Mouse (Mus musculus): ENCODE results near the gene B430305J03Rik.

DNA sequence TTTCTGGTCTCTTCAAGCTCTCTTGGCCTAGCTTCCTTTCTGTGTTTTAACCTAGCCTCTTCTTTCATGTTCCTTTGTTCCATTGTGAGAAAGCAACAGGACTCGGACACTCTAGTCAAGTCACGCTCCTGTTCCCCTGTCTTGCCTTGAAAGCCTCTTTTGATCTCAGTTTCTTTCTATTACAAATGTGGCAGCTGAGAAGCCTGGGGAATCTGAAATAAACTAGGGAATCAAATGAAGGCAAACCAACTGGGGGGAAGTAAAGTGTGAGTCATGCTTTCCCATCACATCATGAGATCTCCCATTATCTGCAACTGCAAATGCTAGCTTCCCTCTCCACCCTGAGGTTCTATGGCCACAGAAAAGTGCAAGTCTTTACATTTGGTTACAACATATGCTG is 31.0 kb upstream of the B430305J03Rik start:
- TF ChIP-seq CTCF (conservative IDR thresholded peaks at IDR 0.05 in 1 of 2, IDR thresholded peaks at IDR 0.05 in 1 of 2; ENCODE audit: low read depth in 2 of 2, low read length in 2 of 2) (no peak), EP300 (IDR thresholded peaks at IDR 0.05; ENCODE audit: low read length) (no peak), SMC3 (IDR thresholded peaks at IDR 0.05; ENCODE audit: low read depth, low read length) (no peak), USF1 (IDR thresholded peaks at IDR 0.05; ENCODE audit: low read depth, low read length) (no peak), POLR2A (IDR thresholded peaks at IDR 0.05; ENCODE audit: low read depth, low read length) (no peak), JUN (IDR thresholded peaks at IDR 0.05; ENCODE audit: insufficient read depth, low read depth, low read length) (no peak), NELFE (IDR thresholded peaks at IDR 0.05; ENCODE audit: low read depth, low read length) (no peak), MAX (IDR thresholded peaks at IDR 0.05; ENCODE audit: low read length) (no peak), ETS1 (conservative IDR thresholded peaks at IDR 0.05; ENCODE audit: low read depth, low read length) (no peak), MAZ (IDR thresholded peaks at IDR 0.05; ENCODE audit: low read depth, low read length) (no peak), POLR2AphosphoS2 (IDR thresholded peaks at IDR 0.05; ENCODE audit: low read depth, low read length) (no peak)

Measured in CH12.LX (cell line).